Mouse (Mus musculus) thymus, adult 2 months (tissue): Measurements from ENCODE around the gene Slco3a1.

ENCODE experiments used
- CTCF ChIP-seq: fragments of 200-500 bp; IDR thresholded peaks from 2 replicates; pipeline ENCODE4 v1.5.1; 2012; ENCODE audit warnings: mild to moderate bottlenecking, control low read depth, low read length, moderate library complexity, borderline replicate concordance; ENCODE audit not compliant: control insufficient read depth, poor library complexity, insufficient read depth; ENCODE audit errors: extremely low read depth
- POLR2A ChIP-seq: fragments of 200-500 bp; IDR thresholded peaks from 2 replicates; pipeline ENCODE4 v1.6.1; 2012; ENCODE audit warnings: mild to moderate bottlenecking, low read length, control low read depth, moderate library complexity; ENCODE audit not compliant: control insufficient read depth, poor library complexity, insufficient read depth; ENCODE audit errors: extremely low read depth

- no peak for TF ChIP-seq CTCF
- TF ChIP-seq POLR2A = no peak
These were observed 243.0 kb downstream of the Slco3a1 start for GRCm38 (mm10) chr7:74311536-74311935.
